Mouse (Mus musculus) embryonic facial prominence, embryonic 15.5 days (tissue): ENCODE data around the gene Kdm2b. TPM values are rescaled to one million over a fixed set of nuclear protein-coding genes. Genes with fewer than 3 reads are reported as not detected.

Experiments used
- ATAC-seq: fragments of 200-750 bp; cut with Nextera tagmentation; 2 replicates; pipeline ENCODE4 v1.8.0; 2017; ENCODE audit warnings: low read depth, moderate TSS enrichment; ENCODE audit not compliant: insufficient number of reproducible peaks, low FRiP score, low TSS enrichment
- H3K27ac ChIP-seq: fragments of 300-500 bp; sonication (generic); replicated peaks from 2 replicates; pipeline ENCODE4 v1.5.1; 2015; ENCODE audit warnings: mild to moderate bottlenecking, inconsistent platforms
- H3K27me3 ChIP-seq: fragments of 300-500 bp; sonication (generic); 2 replicates; pipeline ENCODE4 v1.6.1; 2015; ENCODE audit warnings: inconsistent platforms
- H3K36me3 ChIP-seq: fragments of 300-500 bp; sonication (generic); 2 replicates; pipeline ENCODE4 v1.6.1; 2015; ENCODE audit warnings: mild to moderate bottlenecking, inconsistent platforms
- H3K4me1 ChIP-seq: fragments of 300-500 bp; sonication (generic); 2 replicates; pipeline ENCODE4 v1.6.1; 2015; ENCODE audit warnings: inconsistent platforms
- H3K4me2 ChIP-seq: fragments of 300-500 bp; sonication (generic); replicated peaks from 2 replicates; pipeline ENCODE4 v1.6.1; 2015; ENCODE audit warnings: mild to moderate bottlenecking, inconsistent platforms
- H3K4me3 ChIP-seq: fragments of 300-500 bp; sonication (generic); replicated peaks from 2 replicates; pipeline ENCODE4 v1.5.1; 2015; ENCODE audit warnings: mild to moderate bottlenecking, inconsistent platforms
- H3K9ac ChIP-seq: fragments of 300-500 bp; sonication (generic); 2 replicates; pipeline ENCODE4 v1.6.1; 2015; ENCODE audit warnings: inconsistent platforms
- H3K9me3 ChIP-seq: fragments of 300-500 bp; sonication (generic); replicated peaks from 2 replicates; pipeline ENCODE4 v1.6.1; 2016; ENCODE audit warnings: inconsistent platforms
- WGBS: fragments of 180-500 bp; shearing (Covaris S2); methylation state at CpG from one replicate; pipeline ENCODE4 v1.1.7; 2015; 5-methylcytosine and 5-hydroxymethylcytosine counted together
- polyA plus RNA-seq: library from polyadenylated mRNA; unstranded; fragments of >200 nt; fragmentation: Nextera tagmentation; extraction: Ambion mirVana; gene quantifications from 2 replicates; pipeline ENCODE4 v1.2.1, GENCODE M21; 2015

Gene Kdm2b
- polyA plus RNA-seq, 1 experiment from 2014 or later = 43.9 TPM

- peaks cover 18% of the 10 kb centered on the region for H3K27me3 ChIP-seq
- no peaks in the 10 kb centered on the region for H3K9me3 ChIP-seq
- H3K9ac ChIP-seq = no peak overlapping the region
- no peak overlapping the region for H3K4me2 ChIP-seq
- peaks cover 25% of the 10 kb centered on the region for H3K4me1 ChIP-seq
- no peak overlapping the region for H3K4me3 ChIP-seq
- ATAC-seq = no peak
- H3K27ac ChIP-seq = no peak overlapping the region
- no peaks in the 10 kb centered on the region for H3K36me3 ChIP-seq
- WGBS = 65% methylated on average over 12 of the region's 12 CpGs
These were observed 42.1 kb downstream of the Kdm2b start for GRCm38 (mm10) chr5:122947534-122947933.

GRCm38 (mm10) chr5:122938676-122939075 is 50.9 kb downstream of the Kdm2b start:
- no peaks in the 10 kb centered on the region for H3K4me1 ChIP-seq
- H3K27me3 ChIP-seq = no peaks in the 10 kb centered on the region
- no peak for ATAC-seq
- no peak overlapping the region for H3K4me3 ChIP-seq
- no peaks in the 10 kb centered on the region for H3K36me3 ChIP-seq
- H3K9ac ChIP-seq = no peak overlapping the region
- H3K9me3 ChIP-seq = no peaks in the 10 kb centered on the region
- 77% methylated on average over 3 of the region's 3 CpGs for WGBS
- H3K27ac ChIP-seq = no peak overlapping the region
- H3K4me2 ChIP-seq = no peak overlapping the region

GRCm38 (mm10) chr5:122937958-122938540 is 51.6 kb downstream of the Kdm2b start:
- no peaks in the 10 kb centered on the region for H3K4me1 ChIP-seq
- H3K4me3 ChIP-seq = no peak overlapping the region
- no peak overlapping the region for H3K27ac ChIP-seq
- no peak overlapping the region for H3K9ac ChIP-seq
- H3K4me2 ChIP-seq = no peak overlapping the region
- no peak for ATAC-seq
- no peaks in the 10 kb centered on the region for H3K36me3 ChIP-seq
- WGBS = 69% methylated on average over 4 of the region's 4 CpGs
- no peaks in the 10 kb centered on the region for H3K9me3 ChIP-seq
- H3K27me3 ChIP-seq = no peaks in the 10 kb centered on the region

GRCm38 (mm10) chr5:122937031-122937430 is 52.6 kb downstream of the Kdm2b start:
- no peak for ATAC-seq
- Histone ChIP-seq H3K36me3 (peaks cover 7% of the 10 kb centered on the region), H3K27ac (no peak overlapping the region), H3K9ac (no peak overlapping the region), H3K9me3 (no peaks in the 10 kb centered on the region), H3K4me1 (no peaks in the 10 kb centered on the region), H3K4me2 (no peak overlapping the region), H3K4me3 (no peak overlapping the region), H3K27me3 (no peaks in the 10 kb centered on the region)
- 83% methylated on average over 6 of the region's 6 CpGs for WGBS

- no peak overlapping the region for H3K9ac ChIP-seq
- H3K4me3 ChIP-seq = no peak overlapping the region
- ATAC-seq = no peak
- no peaks in the 10 kb centered on the region for H3K27me3 ChIP-seq
- H3K36me3 ChIP-seq = peaks cover 10% of the 10 kb centered on the region
- H3K4me2 ChIP-seq = no peak overlapping the region
- H3K27ac ChIP-seq = no peak overlapping the region
- WGBS = 76% methylated on average over 4 of the region's 4 CpGs
- no peaks in the 10 kb centered on the region for H3K4me1 ChIP-seq
- H3K9me3 ChIP-seq = no peaks in the 10 kb centered on the region
These were observed 53.8 kb downstream of the Kdm2b start for GRCm38 (mm10) chr5:122935810-122936209.

GRCm38 (mm10) chr5:122930991-122931390 is 58.6 kb downstream of the Kdm2b start:
- no peaks in the 10 kb centered on the region for H3K9me3 ChIP-seq
- H3K27ac ChIP-seq = no peak overlapping the region
- no peak for ATAC-seq
- H3K4me2 ChIP-seq = no peak overlapping the region
- peaks cover under 1% of the 10 kb centered on the region; the same call in 1 of the 2 replicates for H3K4me1 ChIP-seq
- WGBS = 69% methylated on average over 7 of the region's 7 CpGs
- H3K27me3 ChIP-seq = no peaks in the 10 kb centered on the region
- H3K4me3 ChIP-seq = no peak overlapping the region
- H3K9ac ChIP-seq = no peak overlapping the region
- peaks cover 10% of the 10 kb centered on the region for H3K36me3 ChIP-seq

GRCm38 (mm10) chr5:122928293-122928692 is 61.3 kb downstream of the Kdm2b start:
- Histone ChIP-seq H3K27ac (no peak overlapping the region), H3K27me3 (no peaks in the 10 kb centered on the region), H3K4me1 (peaks cover 8% of the 10 kb centered on the region; the same call in 1 of the 2 replicates), H3K9me3 (no peaks in the 10 kb centered on the region), H3K9ac (no peak overlapping the region), H3K4me3 (no peak overlapping the region), H3K36me3 (peaks cover 10% of the 10 kb centered on the region), H3K4me2 (no peak overlapping the region)
- no peak for ATAC-seq
- WGBS = 42% methylated on average over 3 of the region's 3 CpGs

- Histone ChIP-seq H3K27me3 (no peaks in the 10 kb centered on the region), H3K4me1 (peaks cover 8% of the 10 kb centered on the region; the same call in 1 of the 2 replicates), H3K4me2 (no peak overlapping the region), H3K9me3 (no peaks in the 10 kb centered on the region), H3K4me3 (no peak overlapping the region), H3K9ac (no peak overlapping the region), H3K27ac (no peak overlapping the region), H3K36me3 (peaks cover 9% of the 10 kb centered on the region)
- no peak for ATAC-seq
- WGBS = 77% methylated on average over 6 of the region's 6 CpGs
These were observed 61.9 kb downstream of the Kdm2b start for GRCm38 (mm10) chr5:122927703-122928102.

GRCm38 (mm10) chr5:122927092-122927491 is 62.5 kb downstream of the Kdm2b start:
- Histone ChIP-seq H3K4me1 (peaks cover 8% of the 10 kb centered on the region; the same call in 1 of the 2 replicates), H3K36me3 (peaks cover 3% of the 10 kb centered on the region; the same call in 1 of the 2 replicates), H3K9ac (no peak overlapping the region), H3K27ac (no peak overlapping the region), H3K9me3 (no peaks in the 10 kb centered on the region), H3K4me2 (no peak overlapping the region), H3K27me3 (no peaks in the 10 kb centered on the region), H3K4me3 (no peak overlapping the region)
- WGBS = 82% methylated on average over 8 of the region's 8 CpGs
- ATAC-seq = no peak

GRCm38 (mm10) chr5:122926341-122926740 is 63.3 kb downstream of the Kdm2b start:
- Histone ChIP-seq H3K27me3 (no peaks in the 10 kb centered on the region), H3K4me2 (no peak overlapping the region), H3K4me1 (peaks cover 12% of the 10 kb centered on the region; the same call in 1 of the 2 replicates), H3K4me3 (no peak overlapping the region), H3K9me3 (no peaks in the 10 kb centered on the region), H3K9ac (no peak overlapping the region), H3K27ac (peak overlapping the region; percentile 58; the same call in 1 of the 2 replicates), H3K36me3 (no peaks in the 10 kb centered on the region)
- ATAC-seq = no peak
- WGBS = 68% methylated on average over 3 of the region's 3 CpGs

GRCm38 (mm10) chr5:122925534-122925958 is 64.1 kb downstream of the Kdm2b start:
- H3K9me3 ChIP-seq = no peaks in the 10 kb centered on the region
- ATAC-seq = 0 out of 2 replicates have a peak, but pooled peaks have one; percentile 26
- peak overlapping the region; percentile 37 for H3K4me2 ChIP-seq
- WGBS = 14% methylated on average over 7 of the region's 7 CpGs
- H3K9ac ChIP-seq = no peak overlapping the region
- H3K27me3 ChIP-seq = no peaks in the 10 kb centered on the region
- H3K4me3 ChIP-seq = no peak overlapping the region; the same call in 1 of the 2 replicates
- peaks cover 12% of the 10 kb centered on the region; the same call in 1 of the 2 replicates for H3K4me1 ChIP-seq
- peak overlapping the region; percentile 58 for H3K27ac ChIP-seq
- no peaks in the 10 kb centered on the region for H3K36me3 ChIP-seq
